Mouse (Mus musculus): ENCODE data around the gene Gm28038. TPM values are rescaled to one million over a fixed set of nuclear protein-coding genes. Genes with fewer than 3 reads are reported as not detected.

The Gm28038 gene
- total RNA-seq, 1 experiment: not detected

DNA sequence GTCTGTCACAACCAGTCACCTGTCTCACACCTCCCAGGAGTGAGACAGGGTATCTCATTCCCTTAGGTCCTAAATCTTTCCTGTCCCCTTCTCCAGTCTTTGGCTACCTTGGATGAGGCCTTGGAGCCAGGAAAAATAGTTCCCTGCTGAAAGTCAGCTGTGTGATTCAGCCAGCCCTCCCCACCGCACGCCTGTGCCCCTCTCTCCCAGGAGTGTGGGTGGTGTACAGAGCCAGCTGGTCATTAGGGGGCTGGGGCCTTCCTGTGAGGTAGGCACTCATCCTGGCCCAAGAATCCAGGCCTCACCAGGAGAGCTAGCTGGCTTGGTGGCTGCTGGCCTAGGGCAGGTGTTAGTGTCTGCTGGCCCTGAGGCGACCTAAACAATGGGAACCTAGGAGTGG is 28.3 kb upstream of the Gm28038 start:
- H3K36me3 ChIP-seq (ENCODE audit: control insufficient read depth, insufficient read depth, low read length, poor library complexity, severe bottlenecking): peaks cover 33% of the 10 kb centered on the region
- H3K4me3 ChIP-seq (ENCODE audit: insufficient read depth in 1 of 2, low read depth in 1 of 2, low read length in 2 of 2, poor library complexity in 1 of 2, severe bottlenecking in 1 of 2): no peak overlapping the region
- no peak for DNase-seq (ENCODE audit: low read depth, low spot score)
- H3K9me3 ChIP-seq (ENCODE audit: control insufficient read depth, insufficient read depth, low read depth, low read length): no peaks in the 10 kb centered on the region
- no peak for TF ChIP-seq ZNF384 (IDR thresholded peaks at IDR 0.05; ENCODE audit: low read depth, low read length)
- no peak for TF ChIP-seq ZC3H11A (IDR thresholded peaks at IDR 0.05; ENCODE audit: borderline replicate concordance, low read depth, low read length)
- no peak for TF ChIP-seq HCFC1 (IDR thresholded peaks at IDR 0.05; ENCODE audit: borderline replicate concordance, insufficient read depth, low read length)
- no peak for TF ChIP-seq MAFK (IDR thresholded peaks at IDR 0.05; ENCODE audit: insufficient read depth, low read depth, low read length)
- TF ChIP-seq CHD2 (IDR thresholded peaks at IDR 0.05; ENCODE audit: low read depth, low read length): no peak
- no peak overlapping the region for H3K27ac ChIP-seq (ENCODE audit: insufficient read depth, low read depth, low read length, poor library complexity, severe bottlenecking)
- in situ Hi-C loops (cut with MboI; ENCODE audit: low sequenced_read_pairs in 2 of 2, unreplicated experiment in 2 of 2): no loop called here
- H3K9ac ChIP-seq (ENCODE audit: insufficient read depth, low read depth, low read length, poor library complexity, severe bottlenecking): no peak overlapping the region
- H3K4me1 ChIP-seq (ENCODE audit: control insufficient read depth in 2 of 2, insufficient read depth in 2 of 2, low read length in 2 of 2, poor library complexity in 1 of 2): peaks cover 4 to 21% of the 10 kb centered on the region in 2 experiments

- H3K4me1 ChIP-seq (ENCODE audit: control insufficient read depth in 2 of 2, insufficient read depth in 2 of 2, low read length in 2 of 2, poor library complexity in 1 of 2): peaks cover 4 to 24% of the 10 kb centered on the region in 2 experiments
- no peak overlapping the region for H3K27ac ChIP-seq (ENCODE audit: insufficient read depth, low read depth, low read length, poor library complexity, severe bottlenecking)
- no peaks in the 10 kb centered on the region for H3K9me3 ChIP-seq (ENCODE audit: control insufficient read depth, insufficient read depth, low read depth, low read length)
- H3K9ac ChIP-seq (ENCODE audit: insufficient read depth, low read depth, low read length, poor library complexity, severe bottlenecking): no peak overlapping the region
- TF ChIP-seq ZC3H11A (IDR thresholded peaks at IDR 0.05; ENCODE audit: borderline replicate concordance, low read depth, low read length) (no peak), CHD2 (IDR thresholded peaks at IDR 0.05; ENCODE audit: low read depth, low read length) (no peak), HCFC1 (IDR thresholded peaks at IDR 0.05; ENCODE audit: borderline replicate concordance, insufficient read depth, low read length) (no peak), MAFK (IDR thresholded peaks at IDR 0.05; ENCODE audit: insufficient read depth, low read depth, low read length) (no peak), ZNF384 (IDR thresholded peaks at IDR 0.05; ENCODE audit: low read depth, low read length) (no peak)
- in situ Hi-C loops (cut with MboI; ENCODE audit: low sequenced_read_pairs in 2 of 2, unreplicated experiment in 2 of 2): no loop called here
- no peak overlapping the region for H3K4me3 ChIP-seq (ENCODE audit: insufficient read depth in 1 of 2, low read depth in 1 of 2, low read length in 2 of 2, poor library complexity in 1 of 2, severe bottlenecking in 1 of 2)
- no peak for DNase-seq (ENCODE audit: low read depth, low spot score)
- peaks cover 33% of the 10 kb centered on the region for H3K36me3 ChIP-seq (ENCODE audit: control insufficient read depth, insufficient read depth, low read length, poor library complexity, severe bottlenecking)
These were observed 27.0 kb upstream of the Gm28038 start for GRCm38 (mm10) chr2:30253809-30254208.

DNA sequence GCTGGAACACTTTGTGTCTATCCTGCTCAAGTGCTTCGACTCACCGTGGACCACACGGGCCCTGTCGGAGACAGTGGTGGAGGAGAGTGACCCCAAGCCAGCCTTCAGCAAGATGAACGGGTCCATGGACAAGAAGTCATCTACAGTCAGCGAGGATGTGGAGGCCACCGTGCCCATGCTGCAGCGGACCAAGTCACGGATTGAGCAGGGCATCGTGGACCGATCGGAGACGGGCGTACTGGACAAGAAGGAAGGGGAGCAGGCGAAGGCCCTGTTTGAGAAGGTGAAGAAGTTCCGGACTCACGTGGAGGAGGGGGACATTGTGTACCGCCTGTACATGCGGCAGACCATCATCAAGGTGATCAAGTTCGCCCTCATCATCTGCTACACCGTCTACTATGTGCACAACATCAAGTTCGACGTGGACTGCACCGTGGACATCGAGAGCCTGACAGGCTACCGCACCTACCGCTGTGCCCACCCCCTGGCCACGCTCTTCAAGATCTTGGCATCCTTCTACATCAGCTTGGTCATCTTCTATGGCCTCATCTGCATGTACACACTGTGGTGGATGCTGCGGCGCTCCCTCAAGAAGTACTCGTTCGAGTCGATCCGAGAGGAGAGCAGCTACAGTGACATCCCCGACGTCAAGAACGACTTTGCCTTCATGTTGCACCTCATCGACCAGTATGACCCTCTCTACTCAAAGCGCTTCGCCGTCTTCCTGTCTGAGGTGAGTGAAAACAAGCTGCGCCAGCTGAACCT is 25.0 kb upstream of the Gm28038 start:
- no peak overlapping the region for H3K4me3 ChIP-seq (ENCODE audit: insufficient read depth in 1 of 2, low read depth in 1 of 2, low read length in 2 of 2, poor library complexity in 1 of 2, severe bottlenecking in 1 of 2)
- no peak for TF ChIP-seq CHD2 (IDR thresholded peaks at IDR 0.05; ENCODE audit: low read depth, low read length)
- no peak for TF ChIP-seq HCFC1 (IDR thresholded peaks at IDR 0.05; ENCODE audit: borderline replicate concordance, insufficient read depth, low read length)
- TF ChIP-seq ZNF384 (IDR thresholded peaks at IDR 0.05; ENCODE audit: low read depth, low read length): no peak
- TF ChIP-seq MAFK (IDR thresholded peaks at IDR 0.05; ENCODE audit: insufficient read depth, low read depth, low read length): no peak
- no peak for TF ChIP-seq ZC3H11A (IDR thresholded peaks at IDR 0.05; ENCODE audit: borderline replicate concordance, low read depth, low read length)
- H3K4me1 ChIP-seq (ENCODE audit: control insufficient read depth in 2 of 2, insufficient read depth in 2 of 2, low read length in 2 of 2, poor library complexity in 1 of 2): peaks cover 4 to 22% of the 10 kb centered on the region in 2 experiments
- H3K9ac ChIP-seq (ENCODE audit: insufficient read depth, low read depth, low read length, poor library complexity, severe bottlenecking): no peak overlapping the region
- no peak for DNase-seq (ENCODE audit: low read depth, low spot score)
- in situ Hi-C loops (cut with MboI; ENCODE audit: low sequenced_read_pairs in 2 of 2, unreplicated experiment in 2 of 2): no loop called here
- H3K27ac ChIP-seq (ENCODE audit: insufficient read depth, low read depth, low read length, poor library complexity, severe bottlenecking): no peak overlapping the region
- no peaks in the 10 kb centered on the region for H3K9me3 ChIP-seq (ENCODE audit: control insufficient read depth, insufficient read depth, low read depth, low read length)
- peaks cover 29% of the 10 kb centered on the region for H3K36me3 ChIP-seq (ENCODE audit: control insufficient read depth, insufficient read depth, low read length, poor library complexity, severe bottlenecking)

DNA sequence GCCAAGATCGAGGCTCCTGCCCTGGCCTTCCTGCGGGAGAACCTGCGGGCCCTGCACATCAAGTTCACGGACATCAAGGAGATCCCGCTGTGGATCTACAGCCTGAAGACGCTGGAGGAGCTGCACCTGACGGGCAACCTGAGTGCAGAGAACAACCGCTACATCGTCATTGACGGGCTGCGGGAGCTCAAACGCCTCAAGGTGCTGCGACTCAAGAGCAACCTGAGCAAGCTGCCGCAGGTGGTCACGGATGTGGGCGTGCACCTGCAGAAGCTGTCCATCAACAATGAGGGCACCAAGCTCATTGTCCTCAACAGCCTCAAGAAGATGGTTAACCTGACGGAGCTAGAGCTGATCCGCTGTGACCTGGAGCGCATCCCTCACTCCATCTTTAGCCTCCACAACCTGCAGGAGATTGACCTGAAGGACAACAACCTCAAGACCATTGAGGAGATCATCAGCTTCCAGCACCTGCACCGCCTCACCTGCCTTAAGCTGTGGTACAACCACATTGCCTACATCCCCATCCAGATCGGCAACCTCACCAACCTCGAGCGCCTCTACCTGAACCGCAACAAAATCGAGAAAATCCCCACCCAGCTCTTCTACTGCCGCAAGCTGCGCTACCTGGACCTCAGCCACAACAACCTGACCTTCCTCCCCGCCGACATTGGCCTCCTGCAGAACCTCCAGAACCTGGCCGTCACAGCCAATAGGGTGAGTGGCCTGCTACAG is 24.1 kb upstream of the Gm28038 start:
- TF ChIP-seq HCFC1 (IDR thresholded peaks at IDR 0.05; ENCODE audit: borderline replicate concordance, insufficient read depth, low read length): no peak
- no peak for TF ChIP-seq ZC3H11A (IDR thresholded peaks at IDR 0.05; ENCODE audit: borderline replicate concordance, low read depth, low read length)
- no peak for TF ChIP-seq MAFK (IDR thresholded peaks at IDR 0.05; ENCODE audit: insufficient read depth, low read depth, low read length)
- no peak for TF ChIP-seq ZNF384 (IDR thresholded peaks at IDR 0.05; ENCODE audit: low read depth, low read length)
- no peak for TF ChIP-seq CHD2 (IDR thresholded peaks at IDR 0.05; ENCODE audit: low read depth, low read length)
- H3K9ac ChIP-seq (ENCODE audit: insufficient read depth, low read depth, low read length, poor library complexity, severe bottlenecking): no peak overlapping the region
- peaks cover 29% of the 10 kb centered on the region for H3K36me3 ChIP-seq (ENCODE audit: control insufficient read depth, insufficient read depth, low read length, poor library complexity, severe bottlenecking)
- H3K4me1 ChIP-seq (ENCODE audit: control insufficient read depth in 2 of 2, insufficient read depth in 2 of 2, low read length in 2 of 2, poor library complexity in 1 of 2): peaks cover 0 to 16% of the 10 kb centered on the region in 2 experiments; a peak in 2 of 4 replicates
- H3K9me3 ChIP-seq (ENCODE audit: control insufficient read depth, insufficient read depth, low read depth, low read length): no peaks in the 10 kb centered on the region
- H3K4me3 ChIP-seq (ENCODE audit: insufficient read depth in 1 of 2, low read depth in 1 of 2, low read length in 2 of 2, poor library complexity in 1 of 2, severe bottlenecking in 1 of 2): peak overlapping the region in 1 of 2 experiments; percentile 44; a peak in 1 of 4 replicates
- H3K27ac ChIP-seq (ENCODE audit: insufficient read depth, low read depth, low read length, poor library complexity, severe bottlenecking): no peak overlapping the region
- DNase-seq (ENCODE audit: low read depth, low spot score): no peak
- in situ Hi-C loops (cut with MboI; ENCODE audit: low sequenced_read_pairs in 2 of 2, unreplicated experiment in 2 of 2): no loop called here

Data from ES-E14 (cell line).